Mouse (Mus musculus) spleen, adult 2 months (tissue): ENCODE results near the gene Msrb1. TPM values are rescaled to one million over a fixed set of nuclear protein-coding genes. Genes with fewer than 3 reads are reported as not detected.
A peak's percentile ranks its signal among the peaks of the same experiment; 100 is the strongest.

Experiments used
- DNase-seq, 2 experiments: peaks; one replicate each; pipeline versions ENCODE4 v3.0.0 to v3.0.0-alpha.2; 2012 to 2021; ENCODE audit warnings: low spot score in 2 of 2, low read depth in 1 of 2
- H3K27ac ChIP-seq: fragments of 200-500 bp; 2 replicates; pipeline ENCODE4 v1.5.1; 2012; ENCODE audit warnings: low read length, inconsistent platforms; ENCODE audit not compliant: insufficient read depth
- H3K27me3 ChIP-seq: fragments of 200-500 bp; 2 replicates; pipeline ENCODE4 v1.6.1; 2012; ENCODE audit warnings: mild to moderate bottlenecking, moderate library complexity, low read length, inconsistent platforms; ENCODE audit not compliant: control insufficient read depth, insufficient read depth
- H3K36me3 ChIP-seq: fragments of 200-500 bp; 2 replicates; pipeline ENCODE4 v1.6.1; 2012; ENCODE audit warnings: mild to moderate bottlenecking, low read length, inconsistent platforms; ENCODE audit not compliant: control insufficient read depth, insufficient read depth
- H3K4me1 ChIP-seq: fragments of 200-500 bp; 2 replicates; pipeline ENCODE4 v1.6.1; 2011; ENCODE audit warnings: inconsistent platforms; ENCODE audit not compliant: control insufficient read depth, insufficient read depth, insufficient read length
- H3K4me3 ChIP-seq: fragments of 200-500 bp; 2 replicates; pipeline ENCODE4 v1.5.1; 2011; ENCODE audit warnings: mild to moderate bottlenecking, inconsistent platforms; ENCODE audit not compliant: insufficient read depth, insufficient read length; ENCODE audit errors: extremely low read depth
- CTCF ChIP-seq: fragments of 200-500 bp; IDR thresholded peaks from 2 replicates; pipeline ENCODE4 v1.5.1; 2011; ENCODE audit warnings: mild to moderate bottlenecking, inconsistent platforms; ENCODE audit not compliant: insufficient read depth, insufficient read length, insufficient replicate concordance; ENCODE audit errors: extremely low read depth
- POLR2A ChIP-seq: fragments of 200-500 bp; IDR thresholded peaks from 2 replicates; pipeline ENCODE4 v1.6.1; 2011; ENCODE audit warnings: low read depth, low read length, inconsistent platforms
- WGBS: fragments of 180-500 bp; shearing (Covaris S2); methylation state at CpG from one replicate; pipeline ENCODE4 v1.1.7; 2018; 5-methylcytosine and 5-hydroxymethylcytosine counted together
- polyA plus RNA-seq: library from polyadenylated mRNA; depleted of rRNA; stranded (reverse); fragments of >200 nt; gene quantifications from 2 replicates; pipeline ENCODE4 v1.2.3, GENCODE M21; 2012

Msrb1 gene
- polyA plus RNA-seq, 1 experiment, result 66.9 TPM

DNA sequence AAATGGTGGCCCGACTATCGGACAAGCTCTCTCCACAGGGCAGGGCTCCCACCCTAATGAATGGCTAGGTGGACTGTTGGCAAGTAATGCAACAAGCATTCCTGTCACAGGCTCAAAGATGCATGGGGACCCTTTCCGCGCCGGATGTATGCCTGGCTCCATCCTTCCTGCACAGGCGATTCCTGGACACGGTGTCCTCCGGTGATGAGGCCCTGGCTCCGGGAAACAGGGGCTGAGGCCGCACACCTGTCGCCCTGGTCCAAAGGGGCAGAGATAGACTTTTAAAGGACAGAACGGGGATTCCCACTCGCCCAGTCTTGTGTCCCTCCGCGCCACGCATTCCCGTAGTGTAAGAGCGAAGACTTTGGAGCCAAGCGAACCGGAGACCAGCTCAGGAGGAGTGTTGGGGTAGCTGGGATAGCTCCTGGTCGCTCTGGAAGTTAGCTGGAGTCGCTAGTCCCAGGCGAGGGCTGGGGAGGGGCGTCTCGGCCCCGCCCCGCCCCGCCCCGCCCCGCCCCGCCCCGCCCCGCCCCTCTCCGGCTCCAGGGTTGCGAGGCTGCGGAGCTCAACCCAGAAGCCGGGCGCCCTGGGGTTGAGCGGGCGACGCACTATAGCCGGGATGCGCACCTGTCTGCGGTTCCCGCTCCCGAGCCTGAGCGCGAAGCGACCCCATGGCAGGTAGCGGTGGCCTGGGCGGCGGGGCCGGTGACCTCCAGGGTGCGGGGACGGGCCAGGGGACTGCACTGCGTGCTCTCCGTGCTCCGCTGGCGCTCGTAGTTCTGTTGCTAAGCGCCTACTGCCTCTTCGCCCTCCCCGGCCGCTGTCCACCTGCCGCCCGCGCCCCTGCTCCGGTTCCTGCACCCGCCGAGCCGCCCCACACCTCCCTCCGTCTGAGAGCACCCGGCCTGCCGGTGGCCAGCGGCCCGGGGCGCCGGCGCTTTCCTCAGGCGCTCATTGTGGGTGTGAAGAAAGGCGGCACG is 16.3 kb downstream of the Msrb1 start, which contains the start of gene Hs3st6:
Gene Hs3st6, plus strand, starts transcription at position 574 of the 980 bp plus-strand sequence.
- Histone ChIP-seq H3K4me3 (peak within 1 kb of the TSS; percentile 54; the same call in 1 of the 2 replicates), H3K27ac (no peak within 1 kb of the TSS), H3K36me3 (no peaks in the 10 kb centered on the region), H3K27me3 (peaks cover 27% of the 10 kb centered on the region), H3K4me1 (peaks cover 8% of the 10 kb centered on the region)
- DNase-seq, result no peak
- TF ChIP-seq POLR2A (no peak), CTCF (no peak)
- WGBS, result 2% methylated on average over 63 of the region's 82 CpGs

DNA sequence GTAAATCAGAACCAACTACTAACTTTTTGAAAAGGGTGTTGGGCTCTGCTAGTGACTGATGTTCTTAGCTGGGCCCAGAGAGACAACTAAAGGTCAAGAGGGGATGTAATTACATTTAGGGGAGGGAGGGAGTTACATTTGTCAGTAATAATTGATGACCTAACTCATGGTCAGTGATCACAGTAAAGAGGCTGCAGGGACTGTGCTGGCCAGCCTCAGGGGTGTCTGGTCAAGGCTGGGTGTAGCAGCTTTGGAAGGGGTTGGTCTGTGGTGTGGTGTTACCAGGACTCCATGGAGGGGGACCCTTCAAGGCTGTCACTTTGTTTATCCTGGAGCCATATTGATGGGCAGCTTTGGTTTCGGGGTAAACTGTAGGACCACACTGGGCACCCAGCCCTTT is 21.0 kb downstream of the Msrb1 start:
- 85% methylated on average over 1 of the region's 1 CpGs for WGBS
- DNase-seq, result no peak
- Histone ChIP-seq H3K4me1 (peaks cover 7% of the 10 kb centered on the region), H3K4me3 (no peak overlapping the region), H3K27ac (no peak overlapping the region), H3K36me3 (no peaks in the 10 kb centered on the region), H3K27me3 (peaks cover 20% of the 10 kb centered on the region)
- TF ChIP-seq POLR2A (no peak), CTCF (no peak)

DNA sequence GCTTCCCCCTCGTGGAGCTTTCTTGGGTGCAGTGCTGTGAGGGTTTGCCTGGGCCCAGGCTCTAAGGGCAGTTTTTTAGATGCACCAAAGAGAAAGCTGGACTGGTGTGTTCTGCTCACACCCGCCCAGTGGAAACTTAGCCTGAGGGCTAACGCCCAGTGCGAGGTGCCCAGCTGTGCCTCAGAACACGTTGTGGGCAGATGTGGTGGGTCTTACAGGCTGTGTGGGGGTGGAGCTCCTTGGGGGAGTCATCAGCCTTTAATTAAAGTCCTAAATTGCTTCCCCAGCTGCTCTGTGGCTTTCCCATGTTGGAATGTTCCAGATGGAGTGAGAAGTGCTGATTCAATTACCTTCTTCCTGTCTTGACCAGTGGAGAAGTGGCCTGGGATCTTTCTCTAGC is 24.7 kb downstream of the Msrb1 start:
- Histone ChIP-seq H3K4me1 (no peaks in the 10 kb centered on the region), H3K27ac (no peak overlapping the region), H3K27me3 (peaks cover 1% of the 10 kb centered on the region), H3K36me3 (no peaks in the 10 kb centered on the region), H3K4me3 (no peak overlapping the region)
- TF ChIP-seq CTCF (no peak), POLR2A (no peak)
- WGBS, result 56% methylated on average over 5 of the region's 5 CpGs
- no peak for DNase-seq

DNA sequence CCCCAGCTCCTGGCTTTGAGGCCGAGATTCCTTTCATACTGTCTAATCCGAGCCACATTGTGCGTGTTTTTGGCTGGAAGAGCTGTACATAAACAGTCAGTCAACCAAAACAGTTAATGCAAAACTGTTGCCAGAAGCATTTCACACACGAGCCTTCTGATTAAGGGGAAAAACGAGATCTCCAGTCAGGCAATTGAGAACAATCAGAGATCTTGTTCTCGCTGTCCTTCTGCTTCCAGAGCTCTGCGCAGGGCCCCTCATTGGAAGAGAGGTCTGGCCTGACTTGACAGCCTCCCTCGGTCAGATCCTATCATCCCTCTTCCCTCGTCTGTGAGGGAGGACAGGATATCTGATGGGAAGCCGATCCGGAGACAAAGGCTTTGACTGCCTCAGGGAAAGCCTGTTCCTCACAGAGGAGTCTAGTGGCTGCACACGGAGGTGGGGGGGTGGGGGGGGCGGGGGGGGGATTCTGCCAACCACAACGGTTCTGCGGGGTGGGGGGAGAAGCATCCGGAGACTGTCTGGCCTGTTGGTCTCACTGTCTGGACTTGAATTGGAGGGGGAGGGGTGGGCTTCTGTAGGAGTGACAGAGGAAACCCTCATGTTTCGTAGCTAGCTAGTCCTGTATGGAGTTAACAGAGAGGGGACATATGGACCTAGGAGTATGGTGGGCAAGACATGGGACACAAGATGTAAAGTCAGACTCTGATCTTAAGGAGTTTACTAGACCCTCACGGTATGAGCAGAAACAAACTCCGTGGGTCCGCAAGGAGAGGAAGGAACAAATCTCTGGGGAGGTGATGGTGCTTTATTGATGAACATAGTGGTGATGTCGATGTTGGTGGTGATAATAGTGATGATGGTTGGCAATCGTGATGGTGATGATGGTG is 28.8 kb downstream of the Msrb1 start:
- H3K4me3 ChIP-seq, result no peak overlapping the region

DNA sequence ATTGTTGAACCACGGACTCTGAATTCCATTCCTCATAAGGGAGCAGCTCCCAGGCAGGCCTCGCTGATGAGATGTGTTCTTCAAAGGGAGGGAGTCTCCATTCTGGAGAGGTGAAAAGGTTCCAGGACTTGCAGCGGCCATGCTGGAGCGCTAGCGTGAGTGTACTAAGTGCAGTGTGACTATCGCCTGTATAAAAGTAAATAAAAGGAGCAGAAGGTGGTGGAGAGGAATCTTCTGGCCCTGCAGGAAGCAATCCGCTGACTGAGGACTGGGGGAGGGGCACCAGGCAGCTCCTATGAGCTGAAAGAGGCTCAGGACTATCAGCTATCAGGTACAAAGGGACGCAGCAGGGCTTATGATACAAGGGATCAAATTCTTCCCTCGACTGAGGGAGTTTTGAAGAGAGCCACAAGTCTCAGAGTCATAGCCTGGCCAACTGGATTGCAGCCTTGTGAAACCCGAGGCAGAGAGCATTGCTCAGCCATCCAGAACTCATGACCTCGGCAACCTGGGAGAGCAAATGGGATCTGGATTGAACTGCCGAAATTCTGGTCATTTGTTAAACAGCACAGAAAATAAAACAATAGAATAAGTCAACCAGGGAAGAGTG is 29.9 kb downstream of the Msrb1 start:
- peaks cover 2% of the 10 kb centered on the region; the same call in 1 of the 2 replicates for H3K4me1 ChIP-seq
- H3K4me3 ChIP-seq, result no peak overlapping the region
- peaks cover 3% of the 10 kb centered on the region for H3K27me3 ChIP-seq
- H3K36me3 ChIP-seq, result no peaks in the 10 kb centered on the region
- WGBS, result 47% methylated on average over 12 of the region's 12 CpGs
- no peak for DNase-seq
- no peak for TF ChIP-seq CTCF
- TF ChIP-seq POLR2A, result no peak
- H3K27ac ChIP-seq, result no peak overlapping the region

More for the DNA sequence above, 28.8 kb downstream of the Msrb1 start:
- Histone ChIP-seq H3K27ac (no peak overlapping the region), H3K27me3 (peaks cover 3% of the 10 kb centered on the region), H3K36me3 (no peaks in the 10 kb centered on the region), H3K4me1 (peaks cover 2% of the 10 kb centered on the region; the same call in 1 of the 2 replicates)
- TF ChIP-seq POLR2A (no peak), CTCF (no peak)
- no peak for DNase-seq
- 46% methylated on average over 21 of the region's 22 CpGs for WGBS

DNA sequence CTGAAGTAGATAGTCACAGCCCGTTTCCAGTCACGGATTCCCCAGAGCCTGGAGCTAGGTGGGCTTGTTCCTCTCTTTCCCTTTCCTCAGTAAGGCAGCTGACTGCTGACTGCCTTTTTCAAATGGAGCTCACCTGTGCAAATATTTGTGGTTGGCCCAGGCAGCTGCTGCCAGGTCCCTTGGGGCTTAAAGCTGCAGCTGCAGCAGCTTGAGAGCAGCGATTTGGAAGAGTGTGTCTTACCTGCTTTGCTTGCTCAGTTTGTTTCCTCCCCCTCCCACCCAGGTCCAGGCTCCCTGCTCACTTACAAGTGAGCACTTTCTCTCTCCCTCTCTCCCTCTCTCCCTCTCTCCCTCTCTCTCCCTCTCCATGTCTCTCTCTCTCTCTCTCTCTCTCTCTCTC is 32.7 kb downstream of the Msrb1 start:
- Histone ChIP-seq H3K36me3 (no peaks in the 10 kb centered on the region), H3K4me1 (peaks cover 2% of the 10 kb centered on the region; the same call in 1 of the 2 replicates), H3K4me3 (no peak overlapping the region), H3K27ac (no peak overlapping the region), H3K27me3 (peaks cover 2% of the 10 kb centered on the region; the same call in 1 of the 2 replicates)
- WGBS, result 43% methylated on average over 3 of the region's 3 CpGs
- DNase-seq, result no peak
- TF ChIP-seq CTCF (no peak), POLR2A (no peak)
